Mouse (Mus musculus): ENCODE results near the gene Sbp. TPM values are rescaled to one million over a fixed set of nuclear protein-coding genes. Genes with fewer than 3 reads are reported as not detected.

Sbp gene
- polyA plus RNA-seq, 1 experiment from 2014 or later = not detected

- no peak overlapping the region for H3K9ac ChIP-seq (ENCODE audit: low read depth, low read length)
Measured at GRCm38 (mm10) chr17:23960084-23960738, 18.7 kb downstream of the Sbp start.

GRCm38 (mm10) chr17:23961573-23962122, 20.2 kb downstream of the Sbp start:
- 46% methylated on average over 4 of the region's 4 CpGs for WGBS (ENCODE audit: insufficient replicate concordance)
- Histone ChIP-seq H3K27ac (ENCODE audit: low read length) (no peak overlapping the region), H3K4me2 (ENCODE audit: low read depth, low read length) (no peak overlapping the region), H3K4me3 (ENCODE audit: low read depth, low read length) (no peak overlapping the region), H3K27me3 (ENCODE audit: control insufficient read depth, insufficient read depth, low read depth, low read length) (no peaks in the 10 kb centered on the region), H3K9ac (ENCODE audit: low read depth, low read length) (no peak overlapping the region), H3K9me3 (replicated peaks; ENCODE audit: control insufficient read depth, low read length) (no peaks in the 10 kb centered on the region), H3K4me1 (ENCODE audit: control insufficient read depth, low read depth, low read length) (no peaks in the 10 kb centered on the region), H3K36me3 (ENCODE audit: control insufficient read depth, insufficient read depth) (no peaks in the 10 kb centered on the region)
- ATAC-seq (ENCODE audit: low read depth) = no peak

More at GRCm38 (mm10) chr17:23960084-23960738, 18.7 kb downstream of the Sbp start:
- ATAC-seq (ENCODE audit: low read depth) = no peak
- Histone ChIP-seq H3K27me3 (ENCODE audit: control insufficient read depth, insufficient read depth, low read depth, low read length) (no peaks in the 10 kb centered on the region), H3K4me1 (ENCODE audit: control insufficient read depth, low read depth, low read length) (no peaks in the 10 kb centered on the region), H3K36me3 (ENCODE audit: control insufficient read depth, insufficient read depth) (no peaks in the 10 kb centered on the region), H3K4me3 (ENCODE audit: low read depth, low read length) (no peak overlapping the region), H3K27ac (ENCODE audit: low read length) (no peak overlapping the region), H3K4me2 (ENCODE audit: low read depth, low read length) (no peak overlapping the region), H3K9me3 (replicated peaks; ENCODE audit: control insufficient read depth, low read length) (no peaks in the 10 kb centered on the region)
- WGBS (ENCODE audit: insufficient replicate concordance) = 36% methylated on average over 3 of the region's 3 CpGs

- no peak overlapping the region for H3K27ac ChIP-seq (ENCODE audit: low read length)
- H3K27me3 ChIP-seq (ENCODE audit: control insufficient read depth, insufficient read depth, low read depth, low read length) = no peaks in the 10 kb centered on the region
- H3K4me3 ChIP-seq (ENCODE audit: low read depth, low read length) = no peak overlapping the region
- no peaks in the 10 kb centered on the region for H3K4me1 ChIP-seq (ENCODE audit: control insufficient read depth, low read depth, low read length)
- H3K9me3 ChIP-seq (replicated peaks; ENCODE audit: control insufficient read depth, low read length) = no peaks in the 10 kb centered on the region
- 37% methylated on average over 6 of the region's 6 CpGs for WGBS (ENCODE audit: insufficient replicate concordance)
- ATAC-seq (ENCODE audit: low read depth) = no peak
- H3K36me3 ChIP-seq (ENCODE audit: control insufficient read depth, insufficient read depth) = no peaks in the 10 kb centered on the region
- no peak overlapping the region for H3K9ac ChIP-seq (ENCODE audit: low read depth, low read length)
- no peak overlapping the region for H3K4me2 ChIP-seq (ENCODE audit: low read depth, low read length)
Measured at GRCm38 (mm10) chr17:23965805-23966425, 24.4 kb downstream of the Sbp start.

- H3K27ac ChIP-seq (ENCODE audit: low read length) = no peak overlapping the region
- H3K27me3 ChIP-seq (ENCODE audit: control insufficient read depth, insufficient read depth, low read depth, low read length) = no peaks in the 10 kb centered on the region
- no peak overlapping the region for H3K9ac ChIP-seq (ENCODE audit: low read depth, low read length)
- no peaks in the 10 kb centered on the region for H3K4me1 ChIP-seq (ENCODE audit: control insufficient read depth, low read depth, low read length)
- H3K4me2 ChIP-seq (ENCODE audit: low read depth, low read length) = no peak overlapping the region
- no peaks in the 10 kb centered on the region for H3K36me3 ChIP-seq (ENCODE audit: control insufficient read depth, insufficient read depth)
- ATAC-seq (ENCODE audit: low read depth) = peak; percentile 32; the same call in 1 of the 2 replicates
- H3K4me3 ChIP-seq (ENCODE audit: low read depth, low read length) = no peak overlapping the region
- 45% methylated on average over 10 of the region's 10 CpGs for WGBS (ENCODE audit: insufficient replicate concordance)
- no peaks in the 10 kb centered on the region for H3K9me3 ChIP-seq (replicated peaks; ENCODE audit: control insufficient read depth, low read length)
Measured at GRCm38 (mm10) chr17:23966658-23967401, 25.4 kb downstream of the Sbp start.

- no peak overlapping the region for H3K27ac ChIP-seq (ENCODE audit: low read length)
- no peaks in the 10 kb centered on the region for H3K9me3 ChIP-seq (replicated peaks; ENCODE audit: control insufficient read depth, low read length)
- H3K4me2 ChIP-seq (ENCODE audit: low read depth, low read length) = no peak overlapping the region
- 39% methylated on average over 2 of the region's 2 CpGs for WGBS (ENCODE audit: insufficient replicate concordance)
- no peaks in the 10 kb centered on the region for H3K36me3 ChIP-seq (ENCODE audit: control insufficient read depth, insufficient read depth)
- H3K27me3 ChIP-seq (ENCODE audit: control insufficient read depth, insufficient read depth, low read depth, low read length) = no peaks in the 10 kb centered on the region
- ATAC-seq (ENCODE audit: low read depth) = no peak
- H3K4me1 ChIP-seq (ENCODE audit: control insufficient read depth, low read depth, low read length) = no peaks in the 10 kb centered on the region
- no peak overlapping the region for H3K4me3 ChIP-seq (ENCODE audit: low read depth, low read length)
- H3K9ac ChIP-seq (ENCODE audit: low read depth, low read length) = no peak overlapping the region
Measured at GRCm38 (mm10) chr17:23968780-23969179, 27.3 kb downstream of the Sbp start.

DNA sequence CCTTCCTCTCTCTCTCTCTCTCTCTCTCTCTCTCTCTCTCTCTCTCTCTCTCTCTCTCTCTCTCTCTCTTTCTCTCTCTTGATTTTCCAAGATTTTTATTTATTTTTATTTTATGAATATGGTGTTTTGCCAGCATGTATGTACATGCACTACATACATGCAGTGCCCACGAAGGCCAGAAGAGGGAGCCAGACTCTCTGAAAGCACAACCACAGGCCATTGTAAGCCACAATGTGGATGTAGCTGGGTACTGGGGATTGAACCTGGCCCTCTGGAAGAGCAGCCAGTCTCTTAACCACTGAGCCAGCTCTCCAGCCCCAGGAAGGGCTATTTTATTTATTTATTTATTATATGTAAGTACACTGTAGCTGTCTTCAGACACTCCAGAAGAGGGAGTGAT, 27.8 kb downstream of the Sbp start:
- H3K4me3 ChIP-seq (ENCODE audit: low read depth, low read length) = no peak overlapping the region
- no peaks in the 10 kb centered on the region for H3K9me3 ChIP-seq (replicated peaks; ENCODE audit: control insufficient read depth, low read length)
- H3K27me3 ChIP-seq (ENCODE audit: control insufficient read depth, insufficient read depth, low read depth, low read length) = no peaks in the 10 kb centered on the region
- H3K4me1 ChIP-seq (ENCODE audit: control insufficient read depth, low read depth, low read length) = no peaks in the 10 kb centered on the region
- H3K36me3 ChIP-seq (ENCODE audit: control insufficient read depth, insufficient read depth) = no peaks in the 10 kb centered on the region
- H3K4me2 ChIP-seq (ENCODE audit: low read depth, low read length) = no peak overlapping the region
- 7% methylated on average over 1 of the region's 1 CpGs for WGBS (ENCODE audit: insufficient replicate concordance)
- ATAC-seq (ENCODE audit: low read depth) = no peak
- no peak overlapping the region for H3K27ac ChIP-seq (ENCODE audit: low read length)
- no peak overlapping the region for H3K9ac ChIP-seq (ENCODE audit: low read depth, low read length)

GRCm38 (mm10) chr17:23971315-23971714, 29.8 kb downstream of the Sbp start:
- Histone ChIP-seq H3K27ac (ENCODE audit: low read length) (no peak overlapping the region), H3K4me3 (ENCODE audit: low read depth, low read length) (no peak overlapping the region), H3K27me3 (ENCODE audit: control insufficient read depth, insufficient read depth, low read depth, low read length) (no peaks in the 10 kb centered on the region), H3K9me3 (replicated peaks; ENCODE audit: control insufficient read depth, low read length) (no peaks in the 10 kb centered on the region), H3K4me2 (ENCODE audit: low read depth, low read length) (no peak overlapping the region), H3K36me3 (ENCODE audit: control insufficient read depth, insufficient read depth) (no peaks in the 10 kb centered on the region), H3K4me1 (ENCODE audit: control insufficient read depth, low read depth, low read length) (no peaks in the 10 kb centered on the region), H3K9ac (ENCODE audit: low read depth, low read length) (no peak overlapping the region)
- WGBS (ENCODE audit: insufficient replicate concordance) = 61% methylated on average over 9 of the region's 9 CpGs
- ATAC-seq (ENCODE audit: low read depth) = no peak

- Histone ChIP-seq H3K4me3 (ENCODE audit: low read depth, low read length) (no peak overlapping the region), H3K4me2 (ENCODE audit: low read depth, low read length) (no peak overlapping the region), H3K4me1 (ENCODE audit: control insufficient read depth, low read depth, low read length) (no peaks in the 10 kb centered on the region), H3K27me3 (ENCODE audit: control insufficient read depth, insufficient read depth, low read depth, low read length) (no peaks in the 10 kb centered on the region), H3K36me3 (ENCODE audit: control insufficient read depth, insufficient read depth) (no peaks in the 10 kb centered on the region), H3K9me3 (replicated peaks; ENCODE audit: control insufficient read depth, low read length) (no peaks in the 10 kb centered on the region), H3K9ac (ENCODE audit: low read depth, low read length) (no peak overlapping the region), H3K27ac (ENCODE audit: low read length) (no peak overlapping the region)
- 59% methylated on average over 4 of the region's 4 CpGs for WGBS (ENCODE audit: insufficient replicate concordance)
- ATAC-seq (ENCODE audit: low read depth) = no peak
Measured at GRCm38 (mm10) chr17:23976665-23977064, 35.2 kb downstream of the Sbp start.

DNA sequence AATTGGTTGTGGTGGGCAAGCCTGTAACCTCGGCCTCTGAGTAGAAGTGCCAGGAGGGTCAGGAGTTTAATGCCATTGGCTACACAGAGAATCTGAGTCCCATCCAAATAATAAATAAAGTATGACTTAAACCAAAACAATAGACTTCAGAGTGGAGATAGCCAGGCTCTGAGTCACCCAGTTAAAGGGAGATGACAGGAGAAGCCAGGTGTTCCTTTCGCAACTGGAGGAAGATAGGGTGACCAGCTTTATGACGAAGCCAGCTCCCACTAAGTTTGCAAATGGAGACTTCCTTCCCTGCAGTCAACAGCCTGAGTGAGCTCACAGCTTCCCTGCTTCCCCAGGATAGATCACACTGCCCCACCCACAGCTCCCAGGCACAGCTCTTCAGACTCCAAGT, 38.0 kb downstream of the Sbp start:
- Histone ChIP-seq H3K36me3 (ENCODE audit: control insufficient read depth, insufficient read depth) (no peaks in the 10 kb centered on the region), H3K4me2 (ENCODE audit: low read depth, low read length) (no peak overlapping the region), H3K27me3 (ENCODE audit: control insufficient read depth, insufficient read depth, low read depth, low read length) (no peaks in the 10 kb centered on the region), H3K9ac (ENCODE audit: low read depth, low read length) (no peak overlapping the region), H3K4me3 (ENCODE audit: low read depth, low read length) (no peak overlapping the region), H3K4me1 (ENCODE audit: control insufficient read depth, low read depth, low read length) (peaks cover 4% of the 10 kb centered on the region), H3K9me3 (replicated peaks; ENCODE audit: control insufficient read depth, low read length) (no peaks in the 10 kb centered on the region), H3K27ac (ENCODE audit: low read length) (no peak overlapping the region)
- 64% methylated on average over 3 of the region's 3 CpGs for WGBS (ENCODE audit: insufficient replicate concordance)
- no peak for ATAC-seq (ENCODE audit: low read depth)
